Mouse (Mus musculus) telencephalon, adult 2 months (tissue): ENCODE data around the gene Pbx1.

Experiments
- DNase-seq: peaks from one replicate; pipeline ENCODE4 v3.0.0-alpha.2; 2011; ENCODE audit warnings: low read depth, low spot score

Gene Pbx1

GRCm38 (mm10) chr1:168169791-168170190, 262.3 kb downstream of the Pbx1 start:
- DNase-seq: no peak

- DNase-seq: peak; percentile 49
These were observed 262.9 kb downstream of the Pbx1 start for GRCm38 (mm10) chr1:168169052-168169779.

GRCm38 (mm10) chr1:168167781-168168180, 264.3 kb downstream of the Pbx1 start:
- DNase-seq: no peak

GRCm38 (mm10) chr1:168166841-168167240, 265.2 kb downstream of the Pbx1 start:
- DNase-seq: no peak

GRCm38 (mm10) chr1:168164945-168165344, 267.1 kb downstream of the Pbx1 start:
- no peak for DNase-seq

GRCm38 (mm10) chr1:168163521-168164233, 268.4 kb downstream of the Pbx1 start:
- DNase-seq: no peak

- no peak for DNase-seq
These were observed 292.9 kb downstream of the Pbx1 start for GRCm38 (mm10) chr1:168139138-168139682.

- no peak for DNase-seq
These were observed 293.4 kb downstream of the Pbx1 start for GRCm38 (mm10) chr1:168138669-168139068.

GRCm38 (mm10) chr1:168137890-168138289, 294.2 kb downstream of the Pbx1 start:
- DNase-seq: no peak

- DNase-seq: no peak
These were observed 296.5 kb downstream of the Pbx1 start for GRCm38 (mm10) chr1:168135545-168135944.

- DNase-seq: no peak
These were observed 298.4 kb downstream of the Pbx1 start for GRCm38 (mm10) chr1:168133696-168134095.

- DNase-seq: no peak
These were observed 304.1 kb downstream of the Pbx1 start for GRCm38 (mm10) chr1:168128004-168128403.

GRCm38 (mm10) chr1:168124643-168125490, 307.2 kb downstream of the Pbx1 start:
- DNase-seq: no peak

- peak; percentile 22 for DNase-seq
These were observed 314.0 kb downstream of the Pbx1 start for GRCm38 (mm10) chr1:168118077-168118476.

GRCm38 (mm10) chr1:168117367-168117766, 314.7 kb downstream of the Pbx1 start:
- DNase-seq: no peak

- no peak for DNase-seq
These were observed 322.3 kb downstream of the Pbx1 start for GRCm38 (mm10) chr1:168109797-168110196.

GRCm38 (mm10) chr1:168103821-168104220, 328.2 kb downstream of the Pbx1 start:
- no peak for DNase-seq

GRCm38 (mm10) chr1:168101514-168101913, 330.6 kb downstream of the Pbx1 start:
- no peak for DNase-seq

- DNase-seq: no peak
These were observed 333.3 kb downstream of the Pbx1 start for GRCm38 (mm10) chr1:168098806-168099205.

- no peak for DNase-seq
These were observed 337.4 kb downstream of the Pbx1 start for GRCm38 (mm10) chr1:168094671-168095070.

- DNase-seq: peak; percentile 54
These were observed 339.0 kb downstream of the Pbx1 start for GRCm38 (mm10) chr1:168093044-168093443.

GRCm38 (mm10) chr1:168091627-168092026, 340.4 kb downstream of the Pbx1 start:
- no peak for DNase-seq
